In the genomic region with DNA sequence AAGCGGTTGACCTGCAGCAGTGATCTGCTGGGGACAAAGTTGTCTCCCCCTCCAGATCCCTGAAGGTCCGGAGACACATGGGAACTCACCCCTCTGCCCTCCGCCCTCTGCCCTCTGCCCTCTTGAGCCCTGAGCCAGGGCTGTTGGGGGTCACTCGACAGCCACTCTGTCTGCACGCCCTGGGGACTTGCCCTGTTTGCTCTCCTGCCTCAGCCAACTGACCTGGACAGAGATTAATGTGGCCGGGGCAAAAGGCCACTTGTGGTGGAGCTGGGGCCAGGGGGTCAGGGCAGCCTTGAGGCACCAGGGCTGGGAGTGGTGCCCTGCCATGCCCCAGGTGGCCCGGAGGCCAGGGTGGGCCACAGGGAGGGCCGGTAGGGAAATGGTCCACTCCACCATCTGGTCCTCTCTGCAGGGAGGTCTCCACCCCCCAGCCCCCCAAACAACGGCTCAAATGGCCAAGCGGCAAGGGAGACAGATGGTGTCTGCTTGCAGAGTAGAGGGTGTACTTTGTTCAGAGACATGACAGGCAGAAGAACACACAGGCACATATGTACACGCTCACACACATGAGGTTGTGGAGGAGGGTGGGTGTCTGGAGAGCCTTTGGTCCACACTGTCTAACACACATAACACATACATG, we compare ENCODE assay signal across 12 mouse cellular contexts.
DNase-seq lines count a peak whose midpoint lies in the region; ATAC-seq and TF ChIP-seq lines count a peak whose summit lies in the region.
"Had no signal": no experiment of that assay in that cellular context is flagged by ENCODE, and none has a peak within 500 bp of the region (broad histone marks: within the 10 kb centered on the region; RNA-seq: fewer than 3 reads in every experiment).

No protein-coding gene starts in this region.

- no peak overlapping the region for H3K4me2 ChIP-seq in forebrain, postnatal 0 days (ENCODE audit: low read depth)
- H3K4me2 ChIP-seq in liver, embryonic 12.5 days: no peak overlapping the region

- WGBS in forebrain, embryonic 10.5 days: 51% methylated on average over 11 of the region's 11 CpGs
- WGBS in forebrain, postnatal 0 days: 55% methylated on average over 11 of the region's 11 CpGs
- WGBS in liver, embryonic 12.5 days (ENCODE audit: insufficient replicate concordance): 68% methylated on average over 11 of the region's 11 CpGs

- H3K9me3 ChIP-seq in forebrain, embryonic 10.5 days: no peaks in the 10 kb centered on the region
- no peaks in the 10 kb centered on the region for H3K9me3 ChIP-seq in forebrain, postnatal 0 days (ENCODE audit: low read length)
- no peaks in the 10 kb centered on the region for H3K9me3 ChIP-seq in liver, embryonic 12.5 days (replicated peaks)

- DNase-seq in forebrain, embryonic 10.5 days (ENCODE audit: extremely low spot score, low spot score): no peak
- no peak for DNase-seq in forebrain, postnatal 0 days
- peak; percentile 12 for DNase-seq in thymus, postnatal 4 days
- no peak for DNase-seq in thymus, postnatal 0 days (ENCODE audit: low spot score)
- no peak for DNase-seq in spleen, postnatal 10 days (ENCODE audit: low spot score in 2 of 2)
- no peak for DNase-seq in ovary, postnatal 14 days (ENCODE audit: low spot score)
- no peak for DNase-seq in left cerebral cortex, adult 8-10 months (ENCODE audit: low spot score in 2 of 2)
- DNase-seq: heart, postnatal 36 days; lung, postnatal 14 days; thymus, postnatal 36 days had no signal

- H3K27me3 ChIP-seq in forebrain, embryonic 10.5 days (ENCODE audit: poor library complexity, severe bottlenecking): peaks cover 92% of the 10 kb centered on the region
- no peaks in the 10 kb centered on the region for H3K27me3 ChIP-seq in forebrain, postnatal 0 days (ENCODE audit: insufficient read depth, low read length)
- peaks cover 53% of the 10 kb centered on the region for H3K27me3 ChIP-seq in liver, embryonic 12.5 days (replicated peaks)

- no peak for ATAC-seq in forebrain, postnatal 0 days
- peak; percentile 9; the same call in 1 of the 2 replicates for ATAC-seq in liver, embryonic 12.5 days

- TF ChIP-seq CTCF in forebrain, postnatal 0 days (IDR thresholded peaks at IDR 0.05; ENCODE audit: low read depth): no peak

- H3K36me3 ChIP-seq in forebrain, embryonic 10.5 days (replicated peaks): no peaks in the 10 kb centered on the region
- no peaks in the 10 kb centered on the region for H3K36me3 ChIP-seq in forebrain, postnatal 0 days (ENCODE audit: insufficient read depth)
- no peaks in the 10 kb centered on the region for H3K36me3 ChIP-seq in liver, embryonic 12.5 days

- H3K27ac ChIP-seq in forebrain, embryonic 10.5 days: peak overlapping the region; percentile 75
- H3K27ac ChIP-seq in forebrain, postnatal 0 days (ENCODE audit: low read depth, low read length): no peak overlapping the region
- peak overlapping the region; percentile 4; the same call in 1 of the 2 replicates for H3K27ac ChIP-seq in liver, embryonic 12.5 days
- H3K27ac ChIP-seq: kidney, postnatal 0 days had no signal

- H3K4me1 ChIP-seq in forebrain, embryonic 10.5 days: peaks cover 92% of the 10 kb centered on the region
- H3K4me1 ChIP-seq in forebrain, postnatal 0 days (ENCODE audit: insufficient read depth): peaks cover 30% of the 10 kb centered on the region
- peaks cover 69% of the 10 kb centered on the region for H3K4me1 ChIP-seq in liver, embryonic 12.5 days

- no peak overlapping the region for H3K9ac ChIP-seq in forebrain, postnatal 0 days
- no peak overlapping the region for H3K9ac ChIP-seq in liver, embryonic 12.5 days

- H3K4me3 ChIP-seq in forebrain, embryonic 10.5 days: no peak overlapping the region
- H3K4me3 ChIP-seq in forebrain, postnatal 0 days (ENCODE audit: low read depth, low read length): no peak overlapping the region
- no peak overlapping the region for H3K4me3 ChIP-seq in liver, embryonic 12.5 days
